Mouse (Mus musculus) stomach, embryonic 16.5 days (tissue): ENCODE results near the gene Tnfaip8l1. TPM values are rescaled to one million over a fixed set of nuclear protein-coding genes. Genes with fewer than 3 reads are reported as not detected.
A peak's percentile ranks its signal among the peaks of the same experiment; 100 is the strongest.

Source experiments
- ATAC-seq: fragments of 200-750 bp; cut with Nextera tagmentation; 2 replicates; pipeline ENCODE4 v1.8.0; 2017; ENCODE audit warnings: moderate number of reproducible peaks, moderate TSS enrichment; ENCODE audit not compliant: insufficient read depth, low FRiP score
- H3K27ac ChIP-seq: fragments of 300-500 bp; sonication (generic); 2 replicates; pipeline ENCODE4 v1.5.1; 2014; ENCODE audit warnings: low read length
- H3K27me3 ChIP-seq: fragments of 300-500 bp; sonication (generic); 2 replicates; pipeline ENCODE4 v1.6.1; 2014; ENCODE audit warnings: low read length, control low read depth, mixed read lengths; ENCODE audit not compliant: control insufficient read depth, insufficient read depth
- H3K36me3 ChIP-seq: fragments of 300-500 bp; sonication (generic); 2 replicates; pipeline ENCODE4 v1.6.1; 2014; ENCODE audit warnings: low read length; ENCODE audit not compliant: control insufficient read depth, insufficient read depth
- H3K4me1 ChIP-seq: fragments of 300-500 bp; sonication (generic); 2 replicates; pipeline ENCODE4 v1.6.1; 2014; ENCODE audit warnings: low read length, control low read depth, mixed read lengths; ENCODE audit not compliant: control insufficient read depth, insufficient read depth
- H3K4me2 ChIP-seq: fragments of 300-500 bp; sonication (generic); 2 replicates; pipeline ENCODE4 v1.6.1; 2014; ENCODE audit warnings: low read depth, low read length, mixed read lengths
- H3K4me3 ChIP-seq: fragments of 300-500 bp; sonication (generic); replicated peaks from 2 replicates; pipeline ENCODE4 v1.5.1; 2014; ENCODE audit warnings: mild to moderate bottlenecking, low read length
- H3K9ac ChIP-seq: fragments of 300-500 bp; sonication (generic); 2 replicates; pipeline ENCODE4 v1.6.1; 2014; ENCODE audit warnings: low read length
- H3K9me3 ChIP-seq: fragments of 300-500 bp; sonication (generic); replicated peaks from 2 replicates; pipeline ENCODE4 v1.6.1; 2016; ENCODE audit warnings: low read length, control low read depth; ENCODE audit not compliant: control insufficient read depth
- WGBS: fragments of 180-500 bp; shearing (Covaris S2); extraction: QIAGEN DNeasy Blood & Tissue Kit; methylation state at CpG from one replicate; pipeline ENCODE4 v1.1.7; 2014; 5-methylcytosine and 5-hydroxymethylcytosine counted together
- polyA plus RNA-seq: library from polyadenylated mRNA; unstranded; fragments of >200 nt; fragmentation: Nextera tagmentation; extraction: Ambion mirVana; gene quantifications from 2 replicates; pipeline ENCODE4 v1.2.1, GENCODE M21; 2015

Tnfaip8l1 gene
- polyA plus RNA-seq, 1 experiment from 2014 or later, result 11.9 TPM

DNA sequence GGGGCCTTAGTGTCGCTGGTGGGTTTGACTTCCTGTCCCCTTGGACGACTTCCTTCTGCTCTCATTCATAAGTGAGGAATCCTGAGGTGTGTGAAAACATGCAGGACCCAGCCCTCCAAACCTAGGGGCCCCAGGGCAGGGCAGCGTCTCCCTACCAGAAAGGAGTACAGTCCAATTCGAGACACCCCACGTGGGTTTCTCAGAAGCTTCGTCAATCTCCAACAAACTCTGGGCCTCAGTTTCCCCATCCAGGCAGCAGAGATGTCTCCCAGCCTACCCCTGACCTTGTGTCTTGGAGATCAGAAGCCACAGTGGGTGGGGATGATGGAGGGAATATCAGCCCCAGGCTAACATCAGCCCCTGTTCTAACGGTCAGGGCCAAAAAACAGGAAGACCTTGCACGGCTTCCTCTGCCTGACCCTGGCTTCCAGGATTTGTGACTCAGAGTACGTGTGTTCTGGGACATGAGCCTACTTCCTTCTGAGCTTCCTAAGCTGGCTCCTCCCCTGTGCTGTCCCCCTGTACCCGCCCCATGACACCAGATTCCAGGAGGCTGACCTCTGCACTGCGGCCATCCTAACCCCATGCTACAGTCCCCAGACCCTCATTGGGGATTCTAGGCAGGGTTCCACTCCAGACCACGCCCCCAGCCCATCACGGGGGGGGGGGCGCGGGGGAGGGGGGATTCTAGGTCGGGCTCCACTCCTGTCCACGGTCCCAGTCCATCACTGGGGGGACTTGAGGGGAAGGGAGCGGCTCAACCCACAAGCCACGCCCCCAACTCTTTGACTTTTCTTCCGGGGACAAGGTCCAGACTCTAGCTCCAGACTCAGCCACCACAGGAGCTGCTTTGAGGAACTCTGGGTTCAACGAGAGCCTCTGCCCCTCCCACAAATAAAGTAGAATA, 28.6 kb upstream of the Tnfaip8l1 start:
- H3K9ac ChIP-seq, result peak overlapping the region; percentile 65
- peaks cover 26% of the 10 kb centered on the region for H3K4me1 ChIP-seq
- no peaks in the 10 kb centered on the region for H3K9me3 ChIP-seq
- 18% methylated on average over 19 of the region's 21 CpGs for WGBS
- peak; percentile 86 for ATAC-seq
- no peaks in the 10 kb centered on the region for H3K36me3 ChIP-seq
- H3K27me3 ChIP-seq, result 0 out of 2 replicates have a peak, but pooled peaks cover 1% of the 10 kb centered on the region
- peak overlapping the region; percentile 79 for H3K27ac ChIP-seq
- peak overlapping the region; percentile 80 for H3K4me2 ChIP-seq
- peak overlapping the region; percentile 40 for H3K4me3 ChIP-seq

GRCm38 (mm10) chr17:56134463-56134971, 27.8 kb upstream of the Tnfaip8l1 start:
- no peaks in the 10 kb centered on the region for H3K36me3 ChIP-seq
- H3K9ac ChIP-seq, result peak overlapping the region; percentile 65
- H3K27me3 ChIP-seq, result 0 out of 2 replicates have a peak, but pooled peaks cover 8% of the 10 kb centered on the region
- H3K4me2 ChIP-seq, result peak overlapping the region; percentile 80
- peak overlapping the region; percentile 40 for H3K4me3 ChIP-seq
- H3K4me1 ChIP-seq, result peaks cover 28% of the 10 kb centered on the region
- H3K27ac ChIP-seq, result peak overlapping the region; percentile 79
- H3K9me3 ChIP-seq, result no peaks in the 10 kb centered on the region
- WGBS, result 2% methylated on average over 27 of the region's 27 CpGs
- ATAC-seq, result peak; percentile 24; the same call in 1 of the 2 replicates

GRCm38 (mm10) chr17:56136558-56136957, 25.7 kb upstream of the Tnfaip8l1 start:
- H3K36me3 ChIP-seq, result no peaks in the 10 kb centered on the region
- ATAC-seq, result no peak
- no peaks in the 10 kb centered on the region for H3K9me3 ChIP-seq
- WGBS, result 80% methylated on average over 7 of the region's 7 CpGs
- H3K4me3 ChIP-seq, result no peak overlapping the region
- H3K27me3 ChIP-seq, result peaks cover 21% of the 10 kb centered on the region
- H3K4me2 ChIP-seq, result no peak overlapping the region
- peaks cover 31% of the 10 kb centered on the region for H3K4me1 ChIP-seq
- H3K27ac ChIP-seq, result no peak overlapping the region
- H3K9ac ChIP-seq, result no peak overlapping the region

DNA sequence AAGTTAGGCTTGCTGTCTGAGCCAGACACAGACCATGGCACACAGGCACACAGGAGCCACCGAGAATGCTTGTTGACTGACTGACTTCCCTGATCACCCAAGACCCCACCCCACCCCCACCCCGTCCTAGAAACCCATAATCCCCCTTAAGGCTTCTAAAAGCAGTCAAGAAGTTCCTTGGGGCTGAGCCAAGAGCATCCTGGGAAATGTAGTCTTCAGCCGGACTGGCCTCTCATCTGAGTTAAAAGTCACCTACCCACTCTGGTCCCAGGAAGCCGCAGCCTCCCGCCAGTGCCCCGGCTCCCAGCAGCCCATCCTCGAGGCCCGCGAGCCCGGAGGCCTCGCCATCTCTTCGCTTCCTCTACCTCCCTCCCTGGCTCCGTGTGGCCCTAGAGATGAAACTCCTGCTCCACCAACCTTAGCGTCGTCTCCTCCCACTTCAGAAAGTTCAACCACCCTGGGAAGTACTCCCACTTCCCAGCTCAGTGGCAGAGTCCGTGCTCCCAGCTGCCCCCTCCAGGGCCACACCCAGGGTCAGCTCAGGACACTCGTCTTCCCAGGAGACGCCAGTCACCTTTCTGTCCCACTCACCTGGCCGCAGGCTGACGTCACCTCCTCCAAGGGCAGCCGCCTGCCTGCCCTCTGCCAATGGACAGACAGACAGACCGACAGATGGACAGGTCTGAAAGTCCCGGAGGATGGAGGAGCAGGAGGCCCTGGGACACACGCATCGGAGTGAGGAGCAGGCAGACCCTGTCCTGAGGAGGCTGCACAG, 24.3 kb upstream of the Tnfaip8l1 start:
- no peak for ATAC-seq
- H3K4me2 ChIP-seq, result no peak overlapping the region
- no peaks in the 10 kb centered on the region for H3K9me3 ChIP-seq
- H3K9ac ChIP-seq, result no peak overlapping the region
- H3K4me3 ChIP-seq, result no peak overlapping the region
- H3K4me1 ChIP-seq, result peaks cover 34% of the 10 kb centered on the region
- no peak overlapping the region for H3K27ac ChIP-seq
- H3K27me3 ChIP-seq, result peaks cover 27% of the 10 kb centered on the region
- no peaks in the 10 kb centered on the region for H3K36me3 ChIP-seq
- WGBS, result 21% methylated on average over 25 of the region's 25 CpGs

- 10% methylated on average over 21 of the region's 21 CpGs for WGBS
- ATAC-seq, result no peak
- H3K27ac ChIP-seq, result no peak overlapping the region
- H3K9ac ChIP-seq, result peak overlapping the region; percentile 69
- no peaks in the 10 kb centered on the region for H3K9me3 ChIP-seq
- no peaks in the 10 kb centered on the region for H3K36me3 ChIP-seq
- H3K4me3 ChIP-seq, result peak overlapping the region; percentile 63
- H3K4me2 ChIP-seq, result peak overlapping the region; percentile 99
- H3K27me3 ChIP-seq, result peaks cover 35% of the 10 kb centered on the region
- H3K4me1 ChIP-seq, result peaks cover 24% of the 10 kb centered on the region
These were observed 22.9 kb upstream of the Tnfaip8l1 start for GRCm38 (mm10) chr17:56139355-56139754.

DNA sequence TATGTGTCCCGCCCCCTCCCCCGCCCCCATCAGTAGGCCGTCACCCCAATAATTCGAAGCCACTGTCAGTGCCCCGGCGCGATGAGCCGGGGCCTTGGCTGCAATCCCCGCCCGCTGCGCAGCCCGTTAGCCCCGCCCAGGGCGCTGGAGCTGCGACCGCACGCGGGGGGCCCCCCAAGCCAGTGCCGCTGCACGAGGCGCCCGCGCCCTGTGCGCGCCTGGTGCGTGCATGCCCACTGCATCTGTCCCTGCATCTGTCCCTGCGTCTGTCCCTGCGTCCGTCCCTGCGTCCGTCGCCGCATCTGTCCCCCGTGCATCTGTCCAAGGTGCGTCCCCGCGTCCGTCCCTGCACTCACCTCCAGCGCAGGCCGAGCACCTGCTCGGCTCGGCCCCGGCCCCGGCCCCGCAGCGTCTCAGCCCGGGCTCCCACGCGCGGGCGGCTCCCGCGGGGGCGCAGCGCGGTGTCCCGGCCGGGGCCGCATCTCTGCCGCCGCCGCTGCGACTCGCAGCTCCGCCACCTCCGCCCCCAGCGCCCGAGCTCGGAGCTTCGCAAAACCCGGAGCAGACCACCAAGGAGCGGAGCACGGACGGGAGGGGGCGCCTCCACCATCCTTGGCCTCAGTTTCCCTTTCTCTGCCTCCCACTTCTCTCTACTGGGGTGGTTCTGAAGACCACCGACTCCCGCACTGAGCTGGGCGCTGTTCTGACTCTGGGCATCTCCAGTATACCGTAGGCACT, 22.2 kb upstream of the Tnfaip8l1 start, which contains the start of gene Sema6b:
Gene Sema6b, minus strand, starts transcription at position 486 of the 738 bp plus-strand sequence.
- peak; percentile 7; the same call in 1 of the 2 replicates for ATAC-seq
- Histone ChIP-seq H3K9me3 (no peaks in the 10 kb centered on the region), H3K9ac (peak within 1 kb of the TSS; percentile 69), H3K27me3 (peaks cover 35% of the 10 kb centered on the region), H3K27ac (no peak within 1 kb of the TSS), H3K4me2 (peak within 1 kb of the TSS; percentile 99), H3K4me1 (peaks cover 17% of the 10 kb centered on the region), H3K36me3 (no peaks in the 10 kb centered on the region), H3K4me3 (peak within 1 kb of the TSS; percentile 63)
- 2% methylated on average over 79 of the region's 79 CpGs for WGBS

- H3K36me3 ChIP-seq, result no peaks in the 10 kb centered on the region
- peak overlapping the region; percentile 42 for H3K4me3 ChIP-seq
- peak overlapping the region; percentile 73 for H3K4me2 ChIP-seq
- peak overlapping the region; percentile 51; the same call in 1 of the 2 replicates for H3K9ac ChIP-seq
- peaks cover 17% of the 10 kb centered on the region for H3K4me1 ChIP-seq
- ATAC-seq, result peak; percentile 30; the same call in 1 of the 2 replicates
- peaks cover 35% of the 10 kb centered on the region for H3K27me3 ChIP-seq
- no peak overlapping the region for H3K27ac ChIP-seq
- H3K9me3 ChIP-seq, result no peaks in the 10 kb centered on the region
- WGBS, result 1% methylated on average over 47 of the region's 47 CpGs
These were observed 20.3 kb upstream of the Tnfaip8l1 start for GRCm38 (mm10) chr17:56141702-56142605.

DNA sequence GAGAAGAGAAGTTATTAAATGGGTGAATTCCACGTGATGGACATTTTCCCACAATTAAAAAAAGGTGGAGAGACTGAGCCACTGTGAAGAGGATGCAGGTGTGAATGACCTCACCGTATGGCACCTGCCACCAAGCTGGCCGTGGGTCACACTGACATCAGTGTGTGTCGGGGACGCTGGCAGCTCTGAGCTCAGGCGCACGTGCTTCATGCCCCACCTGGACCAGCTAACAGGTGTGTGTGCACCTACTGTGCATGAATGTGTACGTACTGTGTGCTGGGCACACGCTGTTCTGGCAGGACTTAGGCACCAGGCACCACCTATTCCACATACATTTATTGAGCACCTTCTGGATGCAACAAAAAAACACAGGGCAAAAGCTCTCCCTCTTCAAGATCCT, 17.7 kb upstream of the Tnfaip8l1 start:
- Histone ChIP-seq H3K27ac (no peak overlapping the region), H3K9ac (no peak overlapping the region), H3K4me3 (no peak overlapping the region), H3K36me3 (no peaks in the 10 kb centered on the region), H3K27me3 (peaks cover 44% of the 10 kb centered on the region), H3K4me2 (no peak overlapping the region), H3K9me3 (no peaks in the 10 kb centered on the region), H3K4me1 (peaks cover 14% of the 10 kb centered on the region)
- no peak for ATAC-seq
- 68% methylated on average over 9 of the region's 9 CpGs for WGBS
